Mouse (Mus musculus) hindbrain, embryonic 11.5 days (tissue): ENCODE measurements around the gene Elovl2. TPM values are rescaled to one million over a fixed set of nuclear protein-coding genes. Genes with fewer than 3 reads are reported as not detected.

ENCODE experiments used
- ATAC-seq: fragments of 200-750 bp; cut with Nextera tagmentation; 2 replicates; pipeline ENCODE4 v1.8.0; 2017; ENCODE audit warnings: mild to moderate bottlenecking, moderate TSS enrichment, moderate library complexity; ENCODE audit not compliant: low FRiP score
- DNase-seq: peaks from one replicate; pipeline ENCODE4 v3.0.0-alpha.2; 2015; ENCODE audit warnings: low spot score
- H3K27ac ChIP-seq: fragments of 300-500 bp; sonication (generic); 2 replicates; pipeline ENCODE4 v1.5.1; 2014; ENCODE audit warnings: mild to moderate bottlenecking, low read depth, low read length
- H3K27me3 ChIP-seq: fragments of 300-500 bp; sonication (generic); 2 replicates; pipeline ENCODE4 v1.6.1; 2014; ENCODE audit warnings: mild to moderate bottlenecking, low read length, moderate library complexity, mixed read lengths; ENCODE audit not compliant: control insufficient read depth, insufficient read depth
- H3K36me3 ChIP-seq: fragments of 300-500 bp; sonication (generic); 2 replicates; pipeline ENCODE4 v1.6.1; 2014; ENCODE audit warnings: mild to moderate bottlenecking, low read length, moderate library complexity, mixed read lengths; ENCODE audit not compliant: control insufficient read depth, insufficient read depth
- H3K4me1 ChIP-seq: fragments of 300-500 bp; sonication (generic); replicated peaks from 2 replicates; pipeline ENCODE4 v1.6.1; 2014; ENCODE audit warnings: low read length, mixed read lengths; ENCODE audit not compliant: control insufficient read depth, insufficient read depth
- H3K4me2 ChIP-seq: fragments of 300-500 bp; sonication (generic); replicated peaks from 2 replicates; pipeline ENCODE4 v1.6.1; 2014; ENCODE audit warnings: mild to moderate bottlenecking, low read depth, low read length
- H3K4me3 ChIP-seq: fragments of 300-500 bp; sonication (generic); 2 replicates; pipeline ENCODE4 v1.5.1; 2014; ENCODE audit warnings: low read depth, low read length
- H3K9ac ChIP-seq: fragments of 300-500 bp; sonication (generic); 2 replicates; pipeline ENCODE4 v1.6.1; 2014; ENCODE audit warnings: low read depth, low read length
- H3K9me3 ChIP-seq: fragments of 300-500 bp; sonication (generic); 2 replicates; pipeline ENCODE4 v1.6.1; 2016; ENCODE audit warnings: low read length; ENCODE audit not compliant: control insufficient read depth
- WGBS: fragments of 180-500 bp; shearing (Covaris S2); extraction: QIAGEN DNeasy Blood & Tissue Kit; methylation state at CpG from one replicate; pipeline ENCODE4 v1.1.7; 2014; 5-methylcytosine and 5-hydroxymethylcytosine counted together
- polyA plus RNA-seq: library from polyadenylated mRNA; unstranded; fragments of >200 nt; fragmentation: Nextera tagmentation; extraction: Ambion mirVana; gene quantifications from 2 replicates; pipeline ENCODE4 v1.2.1, GENCODE M21; 2014

Elovl2 gene
- polyA plus RNA-seq, 1 experiment from 2014 or later: 37.3 TPM

DNA sequence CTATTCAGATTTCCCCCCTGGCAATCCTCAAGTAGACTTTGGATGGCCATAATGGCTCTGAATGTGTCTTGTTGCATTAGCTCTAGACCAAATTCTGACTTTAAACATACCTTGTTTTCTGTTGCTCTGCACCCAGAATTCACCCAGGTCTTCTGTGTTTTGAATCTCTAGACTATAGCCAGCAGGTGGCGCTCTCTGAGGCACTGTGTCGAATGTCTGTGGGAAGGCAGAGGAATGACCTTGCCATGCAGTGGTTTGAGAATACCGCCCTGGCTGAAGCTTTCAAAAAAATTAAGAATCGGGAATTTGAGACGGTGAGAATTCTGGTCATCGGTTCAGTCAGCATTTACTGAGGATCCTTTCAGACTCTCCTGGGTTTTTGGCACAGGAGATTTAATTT lies 85.3 kb downstream of the Elovl2 start:
- no peaks in the 10 kb centered on the region for H3K9me3 ChIP-seq
- no peak overlapping the region for H3K4me3 ChIP-seq
- no peaks in the 10 kb centered on the region for H3K27me3 ChIP-seq
- H3K9ac ChIP-seq: no peak overlapping the region
- 10% methylated on average over 6 of the region's 6 CpGs for WGBS
- ATAC-seq (no peak), DNase-seq (peak; percentile 89)
- H3K27ac ChIP-seq: no peak overlapping the region
- H3K4me1 ChIP-seq: no peaks in the 10 kb centered on the region
- H3K36me3 ChIP-seq: no peaks in the 10 kb centered on the region
- no peak overlapping the region for H3K4me2 ChIP-seq

Other genes starting within 250 kb of the Elovl2 start
- gene Pak1ip1, start 219.4 kb downstream of the Elovl2 start, polyA plus RNA-seq: 90.7 and 94.8 TPM in 2 replicates
- 201 and 205 TPM in 2 replicates for gene Tmem14c, start 204.1 kb downstream of the Elovl2 start, polyA plus RNA-seq
- gene Mak, start 140.7 kb downstream of the Elovl2 start, polyA plus RNA-seq: 1.5 and 1.6 TPM in 2 replicates
- gene Gcm2, start 109.4 kb downstream of the Elovl2 start, polyA plus RNA-seq: 0.14 TPM in 1 of 2 replicates, not detected in the other
- gene Sycp2l, start 106.1 kb downstream of the Elovl2 start, polyA plus RNA-seq: not detected in 2 replicates
- 11.0 and 13.9 TPM in 2 replicates for gene Smim13, start 29.4 kb upstream of the Elovl2 start, polyA plus RNA-seq
- not detected in 2 replicates for gene Gm17364, start 53.6 kb upstream of the Elovl2 start, polyA plus RNA-seq